Mouse (Mus musculus) liver, adult 2 months (tissue): ENCODE results near the gene Pip5k1b.

ENCODE experiments used
- CTCF ChIP-seq: fragments of 200-500 bp; IDR thresholded peaks from 2 replicates; pipeline ENCODE4 v1.5.1; 2011; ENCODE audit warnings: low read depth, low read length, control low read depth
- POLR2A ChIP-seq: fragments of 200-500 bp; IDR thresholded peaks from 2 replicates; pipeline ENCODE4 v1.6.1; 2011; ENCODE audit warnings: low read length, control low read depth; ENCODE audit not compliant: insufficient read depth; ENCODE audit errors: extremely low read depth

- TF ChIP-seq CTCF (no peak), POLR2A (no peak)
Observed at GRCm38 (mm10) chr19:24281288-24281980, 274.2 kb downstream of the Pip5k1b start.
